Mouse (Mus musculus): ENCODE data around the gene Cldn7.

The Cldn7 gene

GRCm38 (mm10) chr11:69989949-69990348, 25.4 kb downstream of the Cldn7 start:
- DNase-seq (ENCODE audit: low read depth in 2 of 2, low spot score in 2 of 2): no peak

- DNase-seq (ENCODE audit: low read depth in 2 of 2, low spot score in 2 of 2): peak; percentile 89 to 95
Observed at GRCm38 (mm10) chr11:69990850-69991691, 26.5 kb downstream of the Cldn7 start, which contains the start of gene Gabarap. Gene Gabarap, plus strand, starts transcription at chr11:69991143.

GRCm38 (mm10) chr11:69991711-69992110, 27.1 kb downstream of the Cldn7 start:
- no peak for DNase-seq (ENCODE audit: low read depth in 2 of 2, low spot score in 2 of 2)

- DNase-seq (ENCODE audit: low read depth in 2 of 2, low spot score in 2 of 2): no peak
Observed at GRCm38 (mm10) chr11:69992396-69992795, 27.8 kb downstream of the Cldn7 start.

GRCm38 (mm10) chr11:69992932-69993331, 28.4 kb downstream of the Cldn7 start:
- no peak for DNase-seq (ENCODE audit: low read depth in 2 of 2, low spot score in 2 of 2)

- no peak for DNase-seq (ENCODE audit: low read depth in 2 of 2, low spot score in 2 of 2)
Observed at GRCm38 (mm10) chr11:69994401-69995090, 30.0 kb downstream of the Cldn7 start.

- DNase-seq (ENCODE audit: low read depth in 2 of 2, low spot score in 2 of 2): peak; percentile 96 to 97
Observed at GRCm38 (mm10) chr11:69995391-69995960, 30.9 kb downstream of the Cldn7 start, which contains the start of gene Phf23. Gene Phf23, plus strand, starts transcription at chr11:69995777.

- DNase-seq (ENCODE audit: low read depth in 2 of 2, low spot score in 2 of 2): peak; percentile 32 to 44
Observed at GRCm38 (mm10) chr11:69996161-69997061, 31.8 kb downstream of the Cldn7 start.

GRCm38 (mm10) chr11:69997070-69997509, 32.5 kb downstream of the Cldn7 start:
- DNase-seq (ENCODE audit: low read depth in 2 of 2, low spot score in 2 of 2): peak; percentile 66 to 71

GRCm38 (mm10) chr11:69998567-69999491, 34.2 kb downstream of the Cldn7 start:
- no peak for DNase-seq (ENCODE audit: low read depth in 2 of 2, low spot score in 2 of 2)

GRCm38 (mm10) chr11:69999666-70000065, 35.1 kb downstream of the Cldn7 start:
- DNase-seq (ENCODE audit: low read depth in 2 of 2, low spot score in 2 of 2): no peak

GRCm38 (mm10) chr11:70000396-70000898, 35.9 kb downstream of the Cldn7 start, which contains the start of gene Dvl2:
Gene Dvl2, plus strand, starts transcription at chr11:70000595.
- peak; percentile 69 to 81 for DNase-seq (ENCODE audit: low read depth in 2 of 2, low spot score in 2 of 2)

- DNase-seq (ENCODE audit: low read depth in 2 of 2, low spot score in 2 of 2): no peak
Observed at GRCm38 (mm10) chr11:70001159-70001558, 36.6 kb downstream of the Cldn7 start.

GRCm38 (mm10) chr11:70001865-70002264, 37.3 kb downstream of the Cldn7 start:
- peak; percentile 52 to 73 for DNase-seq (ENCODE audit: low read depth in 2 of 2, low spot score in 2 of 2)

- no peak for DNase-seq (ENCODE audit: low read depth in 2 of 2, low spot score in 2 of 2)
Observed at GRCm38 (mm10) chr11:70002471-70002870, 37.9 kb downstream of the Cldn7 start.

GRCm38 (mm10) chr11:70005521-70005920, 40.9 kb downstream of the Cldn7 start:
- peak; percentile 55 to 60 for DNase-seq (ENCODE audit: low read depth in 2 of 2, low spot score in 2 of 2)

GRCm38 (mm10) chr11:70010033-70010432, 45.5 kb downstream of the Cldn7 start:
- DNase-seq (ENCODE audit: low read depth in 2 of 2, low spot score in 2 of 2): no peak

GRCm38 (mm10) chr11:70010548-70010947, 46.0 kb downstream of the Cldn7 start:
- DNase-seq (ENCODE audit: low read depth in 2 of 2, low spot score in 2 of 2): no peak

GRCm38 (mm10) chr11:70010961-70011360, 46.4 kb downstream of the Cldn7 start:
- DNase-seq (ENCODE audit: low read depth in 2 of 2, low spot score in 2 of 2): no peak
